Mouse (Mus musculus): Measurements from ENCODE around the gene Lrrc4. TPM values are rescaled to one million over a fixed set of nuclear protein-coding genes. Genes with fewer than 3 reads are reported as not detected.

The Lrrc4 gene
- polyA plus RNA-seq (2015; fragmentation: Nextera tagmentation; extraction: Ambion mirVana) = 0.65 and 0.77 TPM in 2 replicates

DNA sequence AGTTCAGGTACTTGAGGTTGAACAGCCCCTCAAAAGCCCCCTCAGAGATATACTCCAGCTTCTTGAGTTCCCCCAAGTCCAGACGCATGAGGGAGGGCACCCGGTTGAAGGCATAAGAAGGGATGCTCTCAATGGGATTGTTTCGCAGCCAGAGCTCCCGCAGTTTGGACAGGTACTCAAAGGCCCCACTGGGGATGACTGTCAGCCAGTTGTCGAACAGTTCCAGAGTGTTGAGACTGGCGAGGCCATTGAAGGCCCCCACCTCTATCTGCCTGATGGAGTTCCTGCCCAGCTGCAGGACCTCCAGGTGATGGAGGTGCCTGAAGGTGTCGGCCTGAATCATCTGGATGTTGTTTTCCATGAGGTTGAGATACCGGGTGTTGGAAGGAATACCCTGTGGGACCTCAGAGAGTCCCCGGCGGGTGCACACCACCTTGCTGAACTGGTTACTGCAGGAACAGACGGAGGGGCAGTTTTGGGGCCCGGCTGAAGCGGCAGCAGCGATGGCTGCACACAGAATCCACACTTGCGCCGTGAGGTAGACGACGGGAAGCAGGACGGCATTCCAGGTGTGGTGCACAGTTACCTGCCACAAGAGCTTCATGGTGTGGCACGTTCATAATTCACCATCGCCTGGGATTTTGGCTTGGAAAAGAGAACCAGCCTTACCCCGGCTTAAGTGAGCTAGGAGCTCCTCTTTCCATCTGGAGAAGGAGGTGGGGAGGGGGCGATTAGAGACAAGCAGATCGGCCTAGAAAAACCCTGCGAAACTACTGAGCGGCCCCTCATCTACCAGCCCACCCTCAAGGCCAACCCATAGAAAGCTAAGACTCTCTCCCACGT is at the start of gene Lrrc4:
TSS of gene Lrrc4 (minus strand) at position 737 of the 843 bp plus-strand sequence.
- Histone ChIP-seq H3K27me3 (replicated peaks; ENCODE audit: control insufficient read depth, insufficient read depth, low read length) (peaks cover 14% of the 10 kb centered on the region; the same call in 1 of the 2 replicates), H3K9ac (ENCODE audit: low read depth, low read length) (peak within 1 kb of the TSS; percentile 79), H3K36me3 (ENCODE audit: control insufficient read depth, insufficient read depth, low read length) (no peaks in the 10 kb centered on the region), H3K4me2 (ENCODE audit: low read depth, low read length) (peak within 1 kb of the TSS; percentile 100), H3K4me1 (ENCODE audit: control insufficient read depth, insufficient read depth, low read length) (peaks cover 12% of the 10 kb centered on the region), H3K27ac (ENCODE audit: low read length) (peak within 1 kb of the TSS; percentile 70; the same call in 1 of the 2 replicates), H3K4me3 (ENCODE audit: low read length) (peak within 1 kb of the TSS; percentile 70), H3K9me3 (ENCODE audit: control insufficient read depth, low read length) (no peaks in the 10 kb centered on the region)
- WGBS = 53% methylated on average over 27 of the region's 27 CpGs
- no peak for ATAC-seq

DNA sequence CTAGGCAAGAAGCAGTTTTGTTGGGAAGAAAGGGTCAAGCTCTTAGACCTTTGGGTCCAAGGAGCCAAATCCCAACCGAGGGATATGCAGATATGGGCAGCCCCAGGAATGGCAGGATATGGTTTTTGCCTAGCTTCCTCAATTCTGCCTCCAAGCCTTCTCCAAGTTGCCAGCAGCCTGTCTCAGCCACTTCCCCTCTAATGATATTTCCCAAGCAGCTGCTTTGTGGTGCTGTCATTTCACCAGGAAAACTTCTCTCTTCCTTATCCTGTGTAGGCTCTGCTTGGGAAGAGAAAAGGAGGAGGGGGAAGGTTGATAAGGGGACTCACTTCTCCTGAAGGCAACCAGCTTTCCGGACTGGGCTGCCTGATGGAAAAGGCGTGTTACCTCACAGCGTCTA is 49.4 kb upstream of the Lrrc4 start:
- ATAC-seq = no peak
- Histone ChIP-seq H3K27me3 (replicated peaks; ENCODE audit: control insufficient read depth, insufficient read depth, low read length) (no peaks in the 10 kb centered on the region), H3K4me1 (ENCODE audit: control insufficient read depth, insufficient read depth, low read length) (no peaks in the 10 kb centered on the region), H3K9me3 (ENCODE audit: control insufficient read depth, low read length) (no peaks in the 10 kb centered on the region), H3K27ac (ENCODE audit: low read length) (0 out of 2 replicates have a peak overlapping the region, but pooled peaks have one; percentile 12), H3K4me2 (ENCODE audit: low read depth, low read length) (no peak overlapping the region), H3K36me3 (ENCODE audit: control insufficient read depth, insufficient read depth, low read length) (peaks cover 12% of the 10 kb centered on the region; the same call in 1 of the 2 replicates), H3K4me3 (ENCODE audit: low read length) (no peak overlapping the region), H3K9ac (ENCODE audit: low read depth, low read length) (no peak overlapping the region)
- WGBS = 82% methylated on average over 4 of the region's 4 CpGs

DNA sequence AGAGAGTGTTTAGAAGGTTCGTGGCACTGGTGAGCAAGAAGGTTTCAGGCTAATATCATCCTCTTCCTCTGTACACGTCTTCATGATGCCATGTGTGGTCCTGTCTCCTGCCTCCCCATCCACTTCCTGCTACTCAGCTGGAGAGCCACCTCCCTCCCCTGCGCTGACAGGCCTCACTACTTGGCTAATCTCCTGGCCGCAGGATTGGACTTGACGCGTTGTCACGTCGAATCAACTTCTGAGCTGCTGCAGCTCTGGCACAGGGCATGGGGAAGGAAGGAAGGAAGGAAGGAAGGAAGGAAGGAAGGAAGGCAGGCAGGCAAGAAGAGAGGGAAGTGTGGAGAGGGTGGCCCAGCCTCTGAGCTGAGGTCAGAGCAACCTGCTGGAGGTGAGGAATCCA is 47.8 kb upstream of the Lrrc4 start:
- Histone ChIP-seq H3K36me3 (ENCODE audit: control insufficient read depth, insufficient read depth, low read length) (peaks cover 7% of the 10 kb centered on the region; the same call in 1 of the 2 replicates), H3K27ac (ENCODE audit: low read length) (no peak overlapping the region)

DNA sequence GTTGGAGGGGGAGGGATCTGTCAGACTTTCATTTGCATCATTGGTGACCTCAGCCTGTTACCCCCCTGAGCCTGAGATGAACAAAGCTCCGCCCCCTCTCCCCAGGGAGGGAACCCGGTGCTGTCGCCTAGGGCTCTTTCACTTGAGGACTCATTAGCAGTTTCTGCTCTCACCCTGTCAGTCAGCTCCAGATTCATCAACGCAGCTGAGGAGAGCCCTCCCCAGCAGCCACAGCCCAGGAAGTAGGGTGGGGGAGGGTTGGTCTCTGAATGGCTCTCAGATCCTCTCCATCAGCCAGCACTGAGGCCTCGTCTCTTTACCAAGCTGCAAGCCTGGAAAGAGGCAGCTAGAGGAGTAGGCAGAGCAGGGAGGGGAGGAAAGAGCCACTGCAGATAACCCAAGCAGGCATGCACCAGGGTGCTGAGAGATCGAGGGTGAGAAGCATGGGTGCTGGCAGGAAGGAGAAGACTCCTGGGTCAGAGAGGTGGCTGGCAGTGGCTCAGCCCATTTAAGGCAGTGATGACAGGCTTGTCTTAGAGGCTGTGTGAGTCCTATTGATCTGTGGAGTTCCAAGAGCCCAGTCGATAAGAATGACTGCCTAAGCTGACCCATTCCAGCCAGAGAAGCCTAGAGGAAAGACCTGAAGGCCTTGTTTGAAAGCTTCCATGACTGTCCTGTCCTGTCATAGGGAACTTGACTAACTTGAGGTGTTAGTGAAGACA is 46.6 kb upstream of the Lrrc4 start:
- no peak overlapping the region for H3K4me2 ChIP-seq (ENCODE audit: low read depth, low read length)
- H3K27ac ChIP-seq (ENCODE audit: low read length) = no peak overlapping the region
- H3K4me1 ChIP-seq (ENCODE audit: control insufficient read depth, insufficient read depth, low read length) = peaks cover 12% of the 10 kb centered on the region
- H3K36me3 ChIP-seq (ENCODE audit: control insufficient read depth, insufficient read depth, low read length) = peaks cover 6% of the 10 kb centered on the region; the same call in 1 of the 2 replicates
- no peaks in the 10 kb centered on the region for H3K9me3 ChIP-seq (ENCODE audit: control insufficient read depth, low read length)
- H3K4me3 ChIP-seq (ENCODE audit: low read length) = no peak overlapping the region
- H3K9ac ChIP-seq (ENCODE audit: low read depth, low read length) = no peak overlapping the region
- no peak for ATAC-seq
- no peaks in the 10 kb centered on the region for H3K27me3 ChIP-seq (replicated peaks; ENCODE audit: control insufficient read depth, insufficient read depth, low read length)
- WGBS = 41% methylated on average over 7 of the region's 7 CpGs

More for the DNA sequence above, 47.8 kb upstream of the Lrrc4 start:
- Histone ChIP-seq H3K27me3 (replicated peaks; ENCODE audit: control insufficient read depth, insufficient read depth, low read length) (no peaks in the 10 kb centered on the region), H3K4me3 (ENCODE audit: low read length) (no peak overlapping the region), H3K4me1 (ENCODE audit: control insufficient read depth, insufficient read depth, low read length) (no peaks in the 10 kb centered on the region), H3K9me3 (ENCODE audit: control insufficient read depth, low read length) (no peaks in the 10 kb centered on the region), H3K4me2 (ENCODE audit: low read depth, low read length) (no peak overlapping the region), H3K9ac (ENCODE audit: low read depth, low read length) (no peak overlapping the region)
- no peak for ATAC-seq
- 75% methylated on average over 8 of the region's 8 CpGs for WGBS

DNA sequence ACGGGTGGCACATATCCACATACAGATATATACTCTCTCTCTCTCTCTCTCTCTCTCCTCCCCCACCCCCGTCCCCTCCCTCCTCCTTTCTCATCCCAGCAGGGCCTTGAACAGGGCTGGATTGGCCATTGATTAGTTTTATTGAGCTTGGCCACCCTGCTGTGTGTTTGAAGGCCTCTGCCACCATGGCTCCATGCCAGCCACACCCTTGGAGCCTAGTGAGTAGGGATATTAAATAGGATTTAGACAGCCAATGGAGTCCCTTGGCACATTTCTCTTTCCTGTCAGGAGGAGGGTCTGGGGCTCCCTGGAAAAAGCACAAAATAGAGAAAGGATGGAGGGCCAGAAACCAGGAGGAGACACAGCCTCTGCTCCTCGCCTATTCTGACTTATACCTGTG is 44.9 kb upstream of the Lrrc4 start:
- Histone ChIP-seq H3K4me3 (ENCODE audit: low read length) (no peak overlapping the region), H3K4me2 (ENCODE audit: low read depth, low read length) (no peak overlapping the region), H3K4me1 (ENCODE audit: control insufficient read depth, insufficient read depth, low read length) (peaks cover 17% of the 10 kb centered on the region), H3K27me3 (replicated peaks; ENCODE audit: control insufficient read depth, insufficient read depth, low read length) (no peaks in the 10 kb centered on the region), H3K27ac (ENCODE audit: low read length) (no peak overlapping the region), H3K9me3 (ENCODE audit: control insufficient read depth, low read length) (no peaks in the 10 kb centered on the region), H3K36me3 (ENCODE audit: control insufficient read depth, insufficient read depth, low read length) (peaks cover 6% of the 10 kb centered on the region; the same call in 1 of the 2 replicates), H3K9ac (ENCODE audit: low read depth, low read length) (no peak overlapping the region)
- 0 out of 2 replicates have a peak, but pooled peaks have one; percentile 24 for ATAC-seq
- WGBS = 54% methylated on average over 3 of the region's 3 CpGs

DNA sequence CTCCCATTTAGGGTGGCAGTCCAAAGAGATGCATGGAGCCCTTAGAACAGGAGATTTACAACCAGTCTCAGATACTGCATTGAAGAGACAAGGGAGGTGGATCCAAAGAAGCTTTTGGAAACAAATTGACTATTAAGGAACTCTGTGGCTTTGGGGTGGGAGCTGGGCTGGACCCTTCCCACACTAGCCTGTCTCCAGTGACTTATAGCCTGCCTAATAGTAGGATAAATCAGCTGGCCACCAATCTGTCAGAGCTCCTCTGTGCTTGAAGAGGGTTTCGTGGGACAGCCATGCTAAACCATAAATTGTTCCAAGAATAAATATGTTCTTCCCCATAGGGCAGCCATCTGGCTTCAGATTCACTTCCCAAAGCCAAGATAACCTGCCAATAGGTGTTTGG is 43.8 kb upstream of the Lrrc4 start:
- ATAC-seq = no peak
- 78% methylated on average over 1 of the region's 1 CpGs for WGBS
- Histone ChIP-seq H3K4me1 (ENCODE audit: control insufficient read depth, insufficient read depth, low read length) (peaks cover 17% of the 10 kb centered on the region), H3K27ac (ENCODE audit: low read length) (no peak overlapping the region), H3K36me3 (ENCODE audit: control insufficient read depth, insufficient read depth, low read length) (peaks cover 4% of the 10 kb centered on the region; the same call in 1 of the 2 replicates), H3K27me3 (replicated peaks; ENCODE audit: control insufficient read depth, insufficient read depth, low read length) (no peaks in the 10 kb centered on the region), H3K9ac (ENCODE audit: low read depth, low read length) (no peak overlapping the region), H3K4me2 (ENCODE audit: low read depth, low read length) (no peak overlapping the region), H3K4me3 (ENCODE audit: low read length) (no peak overlapping the region), H3K9me3 (ENCODE audit: control insufficient read depth, low read length) (no peaks in the 10 kb centered on the region)

DNA sequence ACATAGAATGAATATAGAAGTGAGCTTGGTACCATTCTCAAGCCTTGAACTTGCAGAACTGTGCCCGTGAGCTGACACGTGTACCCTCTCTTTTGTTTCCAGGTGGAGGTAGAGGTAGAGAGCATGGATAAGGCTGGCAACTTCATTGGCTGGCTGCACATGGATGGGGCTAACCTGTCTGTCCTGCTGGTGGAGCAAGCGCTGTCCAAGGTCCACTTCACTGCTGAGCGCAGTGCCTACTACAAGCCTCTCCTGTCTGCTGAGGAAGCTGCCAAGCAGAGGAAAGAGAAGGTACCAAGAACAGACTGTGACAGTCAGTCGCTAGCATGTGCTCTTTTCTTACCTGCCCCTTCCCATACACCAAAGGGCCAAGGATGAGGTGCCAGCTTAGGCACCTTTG is 43.2 kb upstream of the Lrrc4 start:
- H3K27me3 ChIP-seq (replicated peaks; ENCODE audit: control insufficient read depth, insufficient read depth, low read length) = no peaks in the 10 kb centered on the region
- peak; percentile 39; the same call in 1 of the 2 replicates for ATAC-seq
- H3K9me3 ChIP-seq (ENCODE audit: control insufficient read depth, low read length) = no peaks in the 10 kb centered on the region
- H3K4me1 ChIP-seq (ENCODE audit: control insufficient read depth, insufficient read depth, low read length) = peaks cover 17% of the 10 kb centered on the region
- H3K27ac ChIP-seq (ENCODE audit: low read length) = no peak overlapping the region
- 0 out of 2 replicates have a peak, but pooled peaks cover 4% of the 10 kb centered on the region for H3K36me3 ChIP-seq (ENCODE audit: control insufficient read depth, insufficient read depth, low read length)
- 83% methylated on average over 5 of the region's 5 CpGs for WGBS
- no peak overlapping the region for H3K4me3 ChIP-seq (ENCODE audit: low read length)
- no peak overlapping the region for H3K9ac ChIP-seq (ENCODE audit: low read depth, low read length)
- no peak overlapping the region for H3K4me2 ChIP-seq (ENCODE audit: low read depth, low read length)

DNA sequence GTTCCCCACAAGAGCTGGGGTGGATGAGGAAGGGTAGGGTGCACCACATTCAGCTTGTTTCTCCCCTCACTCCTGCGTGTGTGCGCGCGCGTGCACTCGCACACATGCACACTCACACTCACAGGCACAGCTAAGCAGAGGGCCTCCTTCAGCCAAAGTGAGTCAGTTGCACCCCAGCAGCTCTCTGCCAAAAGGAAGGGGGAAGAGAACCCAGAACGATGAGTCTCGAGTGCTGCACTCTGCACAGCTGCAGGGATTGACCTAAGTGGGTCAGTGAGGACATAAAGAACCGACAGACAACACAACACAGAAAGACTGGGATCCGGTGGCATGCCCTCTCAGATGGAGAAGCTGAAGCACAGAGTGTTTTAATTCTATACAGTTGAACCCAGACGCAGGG is 42.5 kb upstream of the Lrrc4 start:
- H3K9me3 ChIP-seq (ENCODE audit: control insufficient read depth, low read length) = no peaks in the 10 kb centered on the region
- peaks cover 17% of the 10 kb centered on the region for H3K4me1 ChIP-seq (ENCODE audit: control insufficient read depth, insufficient read depth, low read length)

DNA sequence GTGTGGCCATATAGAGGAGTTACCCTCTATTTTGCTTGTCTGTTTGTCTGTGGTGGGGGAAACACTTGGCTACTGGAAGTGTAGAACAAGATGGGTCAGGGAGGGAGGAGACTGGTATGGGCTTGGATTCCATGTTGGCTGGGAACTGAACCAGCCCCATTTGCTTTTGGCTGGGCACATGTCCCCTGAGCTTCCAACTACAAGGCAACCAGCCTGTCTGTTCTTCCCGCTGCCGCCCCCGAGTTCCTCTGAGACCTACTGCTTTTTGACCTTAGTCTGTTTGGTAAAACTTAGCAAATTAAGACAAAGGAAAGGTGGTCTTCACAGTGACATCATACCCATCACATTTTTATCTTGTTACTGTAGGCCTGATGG is 40.9 kb upstream of the Lrrc4 start:
- WGBS = 89% methylated on average over 3 of the region's 3 CpGs
- Histone ChIP-seq H3K36me3 (ENCODE audit: control insufficient read depth, insufficient read depth, low read length) (0 out of 2 replicates have a peak, but pooled peaks cover 4% of the 10 kb centered on the region), H3K9ac (ENCODE audit: low read depth, low read length) (no peak overlapping the region), H3K4me2 (ENCODE audit: low read depth, low read length) (no peak overlapping the region), H3K9me3 (ENCODE audit: control insufficient read depth, low read length) (no peaks in the 10 kb centered on the region), H3K4me1 (ENCODE audit: control insufficient read depth, insufficient read depth, low read length) (peaks cover 22% of the 10 kb centered on the region), H3K27ac (ENCODE audit: low read length) (no peak overlapping the region), H3K27me3 (replicated peaks; ENCODE audit: control insufficient read depth, insufficient read depth, low read length) (no peaks in the 10 kb centered on the region), H3K4me3 (ENCODE audit: low read length) (no peak overlapping the region)
- no peak for ATAC-seq

More for the DNA sequence above, 42.5 kb upstream of the Lrrc4 start:
- Histone ChIP-seq H3K4me2 (ENCODE audit: low read depth, low read length) (no peak overlapping the region), H3K9ac (ENCODE audit: low read depth, low read length) (no peak overlapping the region), H3K4me3 (ENCODE audit: low read length) (no peak overlapping the region), H3K27me3 (replicated peaks; ENCODE audit: control insufficient read depth, insufficient read depth, low read length) (no peaks in the 10 kb centered on the region), H3K27ac (ENCODE audit: low read length) (no peak overlapping the region), H3K36me3 (ENCODE audit: control insufficient read depth, insufficient read depth, low read length) (0 out of 2 replicates have a peak, but pooled peaks cover 4% of the 10 kb centered on the region)
- ATAC-seq = peak; percentile 29; the same call in 1 of the 2 replicates
- WGBS = 70% methylated on average over 11 of the region's 11 CpGs

Measured in intestine, embryonic 16.5 days (tissue).